Mouse (Mus musculus): ENCODE data around the gene 4933403O08Rik. TPM values are rescaled to one million over a fixed set of nuclear protein-coding genes. Genes with fewer than 3 reads are reported as not detected.

The 4933403O08Rik gene
- not detected in 2 replicates for total RNA-seq (2023)

DNA sequence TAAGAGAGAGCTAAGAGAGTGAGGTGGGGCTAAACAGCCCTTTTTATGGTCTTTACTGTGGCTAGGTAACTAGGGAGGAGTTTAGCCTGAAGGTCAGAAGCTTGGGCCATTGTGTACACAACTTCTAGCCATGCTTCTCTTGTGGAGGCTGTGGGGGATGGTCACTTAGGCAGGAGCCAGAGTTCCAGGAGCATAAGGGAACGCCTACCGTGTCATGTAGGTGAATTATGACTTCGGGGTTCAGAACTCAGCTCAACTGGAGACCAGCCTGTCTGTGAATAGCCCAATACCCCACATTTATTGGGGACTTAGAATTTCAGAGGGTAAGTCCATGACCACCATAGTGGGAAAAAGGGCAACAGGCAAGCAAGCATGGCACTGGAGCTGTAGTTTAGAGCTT, at the start of gene 4933403O08Rik:
Gene 4933403O08Rik, plus strand, starts transcription at position 301 of the 400 bp plus-strand sequence.

Other genes starting within 250 kb of the 4933403O08Rik start
- not detected in 2 replicates for gene Tex16, start 228.0 kb upstream of the 4933403O08Rik start, total RNA-seq (2023)
- gene Apool, start 72.3 kb downstream of the 4933403O08Rik start, total RNA-seq (2023), result 4.6 and 7.1 TPM in 2 replicates
- not detected in 2 replicates for gene Satl1, start 167.7 kb downstream of the 4933403O08Rik start, total RNA-seq (2023)

All from neutrophil, adult 65 days (primary cell).